Mouse (Mus musculus): Measurements from ENCODE around the gene Foxp1. TPM values are rescaled to one million over a fixed set of nuclear protein-coding genes. Genes with fewer than 3 reads are reported as not detected.

The Foxp1 gene
- polyA plus RNA-seq, 1 experiment from 2014 or later, result 88.1 TPM

- WGBS, result 79% methylated on average over 4 of the region's 4 CpGs
These were observed 378.8 kb downstream of the Foxp1 start for GRCm38 (mm10) chr6:99143756-99144036.

GRCm38 (mm10) chr6:99142900-99143755, 379.4 kb downstream of the Foxp1 start:
- Histone ChIP-seq H3K9ac (ENCODE audit: low read length) (no peak overlapping the region), H3K4me1 (ENCODE audit: control insufficient read depth in 2 of 2, insufficient read depth in 2 of 2, low read length in 2 of 2) (peaks cover 2 to 9% of the 10 kb centered on the region in 2 experiments; a peak in 3 of 4 replicates), H3K4me2 (ENCODE audit: low read length) (no peak overlapping the region), H3K9me3 (ENCODE audit: control insufficient read depth, low read length) (no peaks in the 10 kb centered on the region), H3K27ac (replicated peaks in 1 of 2; ENCODE audit: control insufficient read depth in 1 of 2, insufficient read depth in 1 of 2, low read depth in 2 of 2, low read length in 2 of 2) (no peak overlapping the region), H3K27me3 (ENCODE audit: control insufficient read depth, insufficient read depth, low read length) (no peaks in the 10 kb centered on the region), H3K4me3 (ENCODE audit: control insufficient read depth in 1 of 2, insufficient read depth in 1 of 2, low read depth in 1 of 2, low read length in 2 of 2) (no peak overlapping the region), H3K36me3 (ENCODE audit: control insufficient read depth, insufficient read depth, low read length) (no peaks in the 10 kb centered on the region)
- WGBS, result 71% methylated on average over 10 of the region's 10 CpGs
- ATAC-seq (ENCODE audit: insufficient number of reproducible peaks, insufficient read depth, low FRiP score, low read depth), result no peak

More at GRCm38 (mm10) chr6:99143756-99144036, 378.8 kb downstream of the Foxp1 start:
- H3K9me3 ChIP-seq (ENCODE audit: control insufficient read depth, low read length), result no peaks in the 10 kb centered on the region
- H3K27ac ChIP-seq (replicated peaks in 1 of 2; ENCODE audit: control insufficient read depth in 1 of 2, insufficient read depth in 1 of 2, low read depth in 2 of 2, low read length in 2 of 2), result no peak overlapping the region
- no peaks in the 10 kb centered on the region for H3K36me3 ChIP-seq (ENCODE audit: control insufficient read depth, insufficient read depth, low read length)
- no peak for ATAC-seq (ENCODE audit: insufficient number of reproducible peaks, insufficient read depth, low FRiP score, low read depth)
- no peak overlapping the region for H3K4me3 ChIP-seq (ENCODE audit: control insufficient read depth in 1 of 2, insufficient read depth in 1 of 2, low read depth in 1 of 2, low read length in 2 of 2)
- peaks cover 2 to 9% of the 10 kb centered on the region in 2 experiments; a peak in 3 of 4 replicates for H3K4me1 ChIP-seq (ENCODE audit: control insufficient read depth in 2 of 2, insufficient read depth in 2 of 2, low read length in 2 of 2)
- no peak overlapping the region for H3K9ac ChIP-seq (ENCODE audit: low read length)
- no peaks in the 10 kb centered on the region for H3K27me3 ChIP-seq (ENCODE audit: control insufficient read depth, insufficient read depth, low read length)
- no peak overlapping the region for H3K4me2 ChIP-seq (ENCODE audit: low read length)

GRCm38 (mm10) chr6:99138041-99138440, 384.5 kb downstream of the Foxp1 start:
- H3K27me3 ChIP-seq (ENCODE audit: control insufficient read depth, insufficient read depth, low read length), result no peaks in the 10 kb centered on the region
- ATAC-seq (ENCODE audit: insufficient number of reproducible peaks, insufficient read depth, low FRiP score, low read depth), result no peak
- 68% methylated on average over 11 of the region's 11 CpGs for WGBS
- H3K9ac ChIP-seq (ENCODE audit: low read length), result no peak overlapping the region
- H3K9me3 ChIP-seq (ENCODE audit: control insufficient read depth, low read length), result no peaks in the 10 kb centered on the region
- no peak overlapping the region for H3K4me3 ChIP-seq (ENCODE audit: control insufficient read depth in 1 of 2, insufficient read depth in 1 of 2, low read depth in 1 of 2, low read length in 2 of 2)
- H3K27ac ChIP-seq (replicated peaks in 1 of 2; ENCODE audit: control insufficient read depth in 1 of 2, insufficient read depth in 1 of 2, low read depth in 2 of 2, low read length in 2 of 2), result no peak overlapping the region
- peaks cover 0 to 3% of the 10 kb centered on the region in 2 experiments; a peak in 1 of 4 replicates for H3K4me1 ChIP-seq (ENCODE audit: control insufficient read depth in 2 of 2, insufficient read depth in 2 of 2, low read length in 2 of 2)
- H3K4me2 ChIP-seq (ENCODE audit: low read length), result no peak overlapping the region
- H3K36me3 ChIP-seq (ENCODE audit: control insufficient read depth, insufficient read depth, low read length), result no peaks in the 10 kb centered on the region

GRCm38 (mm10) chr6:99137071-99137470, 385.4 kb downstream of the Foxp1 start:
- no peak overlapping the region for H3K4me3 ChIP-seq (ENCODE audit: control insufficient read depth in 1 of 2, insufficient read depth in 1 of 2, low read depth in 1 of 2, low read length in 2 of 2)
- no peaks in the 10 kb centered on the region for H3K36me3 ChIP-seq (ENCODE audit: control insufficient read depth, insufficient read depth, low read length)
- ATAC-seq (ENCODE audit: insufficient number of reproducible peaks, insufficient read depth, low FRiP score, low read depth), result no peak
- H3K9me3 ChIP-seq (ENCODE audit: control insufficient read depth, low read length), result no peaks in the 10 kb centered on the region
- H3K27me3 ChIP-seq (ENCODE audit: control insufficient read depth, insufficient read depth, low read length), result no peaks in the 10 kb centered on the region
- H3K4me2 ChIP-seq (ENCODE audit: low read length), result no peak overlapping the region
- WGBS, result 81% methylated on average over 11 of the region's 11 CpGs
- H3K27ac ChIP-seq (replicated peaks in 1 of 2; ENCODE audit: control insufficient read depth in 1 of 2, insufficient read depth in 1 of 2, low read depth in 2 of 2, low read length in 2 of 2), result no peak overlapping the region
- no peaks in the 10 kb centered on the region; a peak in 1 of 4 replicates for H3K4me1 ChIP-seq (ENCODE audit: control insufficient read depth in 2 of 2, insufficient read depth in 2 of 2, low read length in 2 of 2)
- no peak overlapping the region for H3K9ac ChIP-seq (ENCODE audit: low read length)

- Histone ChIP-seq H3K27me3 (ENCODE audit: control insufficient read depth, insufficient read depth, low read length) (no peaks in the 10 kb centered on the region), H3K4me2 (ENCODE audit: low read length) (no peak overlapping the region), H3K9ac (ENCODE audit: low read length) (0 out of 2 replicates have a peak overlapping the region, but pooled peaks have one; percentile 9), H3K4me1 (ENCODE audit: control insufficient read depth in 2 of 2, insufficient read depth in 2 of 2, low read length in 2 of 2) (peaks cover 1 to 7% of the 10 kb centered on the region in 2 experiments), H3K36me3 (ENCODE audit: control insufficient read depth, insufficient read depth, low read length) (no peaks in the 10 kb centered on the region), H3K9me3 (ENCODE audit: control insufficient read depth, low read length) (no peaks in the 10 kb centered on the region), H3K27ac (replicated peaks in 1 of 2; ENCODE audit: control insufficient read depth in 1 of 2, insufficient read depth in 1 of 2, low read depth in 2 of 2, low read length in 2 of 2) (no peak overlapping the region), H3K4me3 (ENCODE audit: control insufficient read depth in 1 of 2, insufficient read depth in 1 of 2, low read depth in 1 of 2, low read length in 2 of 2) (no peak overlapping the region)
- no peak for ATAC-seq (ENCODE audit: insufficient number of reproducible peaks, insufficient read depth, low FRiP score, low read depth)
- WGBS, result 45% methylated on average over 11 of the region's 11 CpGs
These were observed 386.4 kb downstream of the Foxp1 start for GRCm38 (mm10) chr6:99135938-99136729.

- H3K36me3 ChIP-seq (ENCODE audit: control insufficient read depth, insufficient read depth, low read length), result no peaks in the 10 kb centered on the region
- no peak overlapping the region for H3K4me3 ChIP-seq (ENCODE audit: control insufficient read depth in 1 of 2, insufficient read depth in 1 of 2, low read depth in 1 of 2, low read length in 2 of 2)
- H3K4me2 ChIP-seq (ENCODE audit: low read length), result no peak overlapping the region
- 72% methylated on average over 4 of the region's 4 CpGs for WGBS
- H3K27me3 ChIP-seq (ENCODE audit: control insufficient read depth, insufficient read depth, low read length), result no peaks in the 10 kb centered on the region
- ATAC-seq (ENCODE audit: insufficient number of reproducible peaks, insufficient read depth, low FRiP score, low read depth), result no peak
- H3K9me3 ChIP-seq (ENCODE audit: control insufficient read depth, low read length), result no peaks in the 10 kb centered on the region
- H3K27ac ChIP-seq (replicated peaks in 1 of 2; ENCODE audit: control insufficient read depth in 1 of 2, insufficient read depth in 1 of 2, low read depth in 2 of 2, low read length in 2 of 2), result no peak overlapping the region; a peak in 1 of 4 replicates
- no peak overlapping the region for H3K9ac ChIP-seq (ENCODE audit: low read length)
- H3K4me1 ChIP-seq (ENCODE audit: control insufficient read depth in 2 of 2, insufficient read depth in 2 of 2, low read length in 2 of 2), result peaks cover 6 to 12% of the 10 kb centered on the region in 2 experiments
These were observed 390.7 kb downstream of the Foxp1 start for GRCm38 (mm10) chr6:99131815-99132214.

GRCm38 (mm10) chr6:99130758-99131410, 391.6 kb downstream of the Foxp1 start:
- ATAC-seq (ENCODE audit: insufficient number of reproducible peaks, insufficient read depth, low FRiP score, low read depth), result no peak
- H3K4me3 ChIP-seq (ENCODE audit: control insufficient read depth in 1 of 2, insufficient read depth in 1 of 2, low read depth in 1 of 2, low read length in 2 of 2), result no peak overlapping the region
- H3K36me3 ChIP-seq (ENCODE audit: control insufficient read depth, insufficient read depth, low read length), result no peaks in the 10 kb centered on the region
- peaks cover 6 to 12% of the 10 kb centered on the region in 2 experiments for H3K4me1 ChIP-seq (ENCODE audit: control insufficient read depth in 2 of 2, insufficient read depth in 2 of 2, low read length in 2 of 2)
- H3K9ac ChIP-seq (ENCODE audit: low read length), result peak overlapping the region; percentile 25; the same call in 1 of the 2 replicates
- H3K4me2 ChIP-seq (ENCODE audit: low read length), result peak overlapping the region; percentile 34
- whole genome bisulfite sequencing, result 62% methylated on average over 10 of the region's 10 CpGs
- no peaks in the 10 kb centered on the region for H3K27me3 ChIP-seq (ENCODE audit: control insufficient read depth, insufficient read depth, low read length)
- H3K27ac ChIP-seq (replicated peaks in 1 of 2; ENCODE audit: control insufficient read depth in 1 of 2, insufficient read depth in 1 of 2, low read depth in 2 of 2, low read length in 2 of 2), result peak overlapping the region in 1 of 2 experiments; percentile 33; a peak in 2 of 4 replicates
- no peaks in the 10 kb centered on the region for H3K9me3 ChIP-seq (ENCODE audit: control insufficient read depth, low read length)

Data from heart, embryonic 14.5 days (tissue).